Mouse (Mus musculus): Measurements from ENCODE around the gene Parp3. TPM values are rescaled to one million over a fixed set of nuclear protein-coding genes. Genes with fewer than 3 reads are reported as not detected.
A peak's percentile ranks its signal among the peaks of the same experiment; 100 is the strongest.

Parp3 gene
- polyA plus RNA-seq, 1 experiment = 5.1 TPM

GRCm38 (mm10) chr9:106430015-106430264, 46.8 kb downstream of the Parp3 start:
- DNase-seq (ENCODE audit: extremely low spot score in 1 of 2, low spot score in 1 of 2) = no peak

DNA sequence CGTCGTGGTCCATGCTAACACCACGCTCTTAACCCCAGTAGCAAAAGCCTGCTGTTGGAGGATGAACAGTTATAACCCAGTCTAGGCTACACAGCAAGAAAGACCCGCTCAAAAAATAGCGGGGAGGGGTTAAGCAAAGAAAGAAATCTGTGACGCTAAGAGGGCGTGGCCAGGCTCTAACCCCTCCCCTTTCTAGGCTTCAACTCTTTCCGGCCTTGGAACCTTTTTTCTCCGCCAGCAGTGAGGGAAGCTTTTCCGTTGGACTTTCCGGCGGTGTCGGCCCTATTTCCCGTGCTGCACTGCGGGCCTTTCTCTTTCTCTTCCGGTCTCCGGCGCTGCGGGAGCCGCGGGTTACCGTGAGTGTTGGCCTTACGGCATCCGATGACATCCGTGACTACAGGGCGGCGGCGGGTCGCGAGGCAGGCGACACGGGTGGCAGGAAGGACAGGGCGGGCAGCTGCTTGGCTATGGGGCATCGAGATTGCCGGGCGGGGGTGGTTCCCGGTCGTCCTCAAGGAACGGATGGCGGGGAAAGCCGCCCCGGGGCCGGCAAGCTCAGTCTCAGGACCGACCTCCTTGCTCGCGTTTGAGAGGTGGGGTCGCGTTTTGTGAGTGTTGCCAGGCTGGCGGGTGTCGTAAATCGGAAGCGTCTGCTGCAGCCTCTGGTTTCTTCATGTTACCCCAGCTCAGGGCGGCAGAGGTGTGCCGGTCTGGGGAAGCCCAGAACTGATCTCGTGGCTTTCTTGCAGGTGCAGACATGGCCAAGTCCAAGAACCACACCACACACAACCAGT, 47.3 kb downstream of the Parp3 start, which contains the start of gene Rpl29:
Gene Rpl29, plus strand, starts transcription at position 234 of the 794 bp plus-strand sequence.
- peak; percentile 89 to 98 for DNase-seq (ENCODE audit: extremely low spot score in 1 of 2, low spot score in 1 of 2)

- no peak for DNase-seq (ENCODE audit: extremely low spot score in 1 of 2, low spot score in 1 of 2)
Measured at GRCm38 (mm10) chr9:106428719-106429220, 48.0 kb downstream of the Parp3 start.

GRCm38 (mm10) chr9:106421865-106422160, 54.9 kb downstream of the Parp3 start:
- peak; percentile 78 to 97 for DNase-seq (ENCODE audit: extremely low spot score in 1 of 2, low spot score in 1 of 2)

GRCm38 (mm10) chr9:106421033-106421864, 55.5 kb downstream of the Parp3 start:
- no peak for DNase-seq (ENCODE audit: extremely low spot score in 1 of 2, low spot score in 1 of 2)

GRCm38 (mm10) chr9:106420608-106421007, 56.1 kb downstream of the Parp3 start:
- DNase-seq (ENCODE audit: extremely low spot score in 1 of 2, low spot score in 1 of 2) = no peak

Other genes with a start within 250 kb of the Parp3 start
- gene Alas1, start 228.3 kb downstream of the Parp3 start, polyA plus RNA-seq (2012; rRNA removed) = 122 and 129 TPM in 2 replicates
- gene Poc1a, start 195.9 kb downstream of the Parp3 start, polyA plus RNA-seq (2012; rRNA removed) = 24.2 and 25.6 TPM in 2 replicates
- 92.3 and 101 TPM in 2 replicates for gene Dusp7, start 108.3 kb downstream of the Parp3 start, polyA plus RNA-seq (2012; rRNA removed)
- 727 and 762 TPM in 2 replicates for gene Rpl29, start 47.5 kb downstream of the Parp3 start, polyA plus RNA-seq (2012; rRNA removed)
- 9.8 and 9.9 TPM in 2 replicates for gene Acy1, start 38.6 kb downstream of the Parp3 start, polyA plus RNA-seq (2012; rRNA removed)
- gene Abhd14b, start 29.5 kb downstream of the Parp3 start, polyA plus RNA-seq (2012; rRNA removed) = 29.0 and 36.5 TPM in 2 replicates
- 73.6 and 78.1 TPM in 2 replicates for gene Abhd14a, start 29.3 kb downstream of the Parp3 start, polyA plus RNA-seq (2012; rRNA removed)
- gene Pcbp4, start 23.7 kb downstream of the Parp3 start, polyA plus RNA-seq (2012; rRNA removed) = 220 and 253 TPM in 2 replicates
- gene Gpr62, start 11.0 kb downstream of the Parp3 start, polyA plus RNA-seq (2012; rRNA removed) = 9.7 and 11.2 TPM in 2 replicates
- 45.6 and 45.8 TPM in 2 replicates for gene Rrp9, start 986 bp downstream of the Parp3 start, polyA plus RNA-seq (2012; rRNA removed)
- gene Iqcf1, start 23.0 kb upstream of the Parp3 start, polyA plus RNA-seq (2012; rRNA removed) = not detected in 2 replicates
- 0.25 TPM in 1 of 2 replicates, not detected in the other for gene Iqcf5, start 37.6 kb upstream of the Parp3 start, polyA plus RNA-seq (2012; rRNA removed)
- not detected in 2 replicates for gene Iqcf3, start 84.7 kb upstream of the Parp3 start, polyA plus RNA-seq (2012; rRNA removed)
- not detected in 2 replicates for gene Iqcf4, start 94.0 kb upstream of the Parp3 start, polyA plus RNA-seq (2012; rRNA removed)
- not detected in 2 replicates for gene Iqcf6, start 149.6 kb upstream of the Parp3 start, polyA plus RNA-seq (2012; rRNA removed)
- gene Grm2, start 179.1 kb upstream of the Parp3 start, polyA plus RNA-seq (2012; rRNA removed) = 73.5 and 78.2 TPM in 2 replicates
- 96.7 and 104 TPM in 2 replicates for gene Tex264, start 209.0 kb upstream of the Parp3 start, polyA plus RNA-seq (2012; rRNA removed)